Mouse (Mus musculus) right cerebral cortex, adult 2 months (tissue): ENCODE data around the gene Fkbp5.
A peak's percentile ranks its signal among the peaks of the same experiment; 100 is the strongest.

Source experiments
- DNase-seq, 2 experiments: peaks; one replicate each; pipeline ENCODE4 v3.0.0; 2021 to 2022; ENCODE audit warnings: low spot score in 2 of 2

The Fkbp5 gene

GRCm38 (mm10) chr17:28460388-28460787, 56.9 kb downstream of the Fkbp5 start:
- DNase-seq = no peak

- DNase-seq = peak in 1 of 2 experiments; percentile 24
Measured at GRCm38 (mm10) chr17:28455098-28455497, 62.2 kb downstream of the Fkbp5 start.

GRCm38 (mm10) chr17:28452889-28453288, 64.4 kb downstream of the Fkbp5 start:
- no peak for DNase-seq

- DNase-seq = no peak
Measured at GRCm38 (mm10) chr17:28451914-28452313, 65.4 kb downstream of the Fkbp5 start.

- no peak for DNase-seq
Measured at GRCm38 (mm10) chr17:28451487-28451886, 65.8 kb downstream of the Fkbp5 start.

GRCm38 (mm10) chr17:28448225-28448624, 69.1 kb downstream of the Fkbp5 start:
- DNase-seq = no peak

GRCm38 (mm10) chr17:28447789-28448188, 69.5 kb downstream of the Fkbp5 start:
- DNase-seq = no peak

- DNase-seq = no peak
Measured at GRCm38 (mm10) chr17:28446820-28447168, 70.5 kb downstream of the Fkbp5 start.

- DNase-seq = no peak
Measured at GRCm38 (mm10) chr17:28445886-28446819, 71.2 kb downstream of the Fkbp5 start.

GRCm38 (mm10) chr17:28442661-28443060, 74.7 kb downstream of the Fkbp5 start:
- no peak for DNase-seq

- no peak for DNase-seq
Measured at GRCm38 (mm10) chr17:28438342-28439115, 78.8 kb downstream of the Fkbp5 start.

- no peak for DNase-seq
Measured at GRCm38 (mm10) chr17:28437938-28438337, 79.4 kb downstream of the Fkbp5 start.

GRCm38 (mm10) chr17:28434921-28435485, 82.3 kb downstream of the Fkbp5 start:
- DNase-seq = no peak

GRCm38 (mm10) chr17:28433029-28433428, 84.3 kb downstream of the Fkbp5 start:
- no peak for DNase-seq

- no peak for DNase-seq
Measured at GRCm38 (mm10) chr17:28431931-28432335, 85.4 kb downstream of the Fkbp5 start.

- no peak for DNase-seq
Measured at GRCm38 (mm10) chr17:28431038-28431437, 86.3 kb downstream of the Fkbp5 start.

GRCm38 (mm10) chr17:28428474-28429258, 88.7 kb downstream of the Fkbp5 start:
- no peak for DNase-seq

GRCm38 (mm10) chr17:28427666-28428065, 89.7 kb downstream of the Fkbp5 start:
- no peak for DNase-seq

- no peak for DNase-seq
Measured at GRCm38 (mm10) chr17:28424373-28424772, 93.0 kb downstream of the Fkbp5 start.

GRCm38 (mm10) chr17:28421071-28421470, 96.3 kb downstream of the Fkbp5 start:
- DNase-seq = no peak

- peak in 1 of 2 experiments; percentile 20 for DNase-seq
Measured at GRCm38 (mm10) chr17:28420229-28421051, 96.9 kb downstream of the Fkbp5 start.
